ENCODE assay signal across 20 mouse cellular contexts in genomic region chr9:53399537-53399936, GRCm38 (mm10). TPM values are rescaled to one million over a fixed set of nuclear protein-coding genes. Genes with fewer than 3 reads are reported as not detected.
"Had no signal": no experiment of that assay in that cellular context is flagged by ENCODE, and none has a peak within 500 bp of the region (broad histone marks: within the 10 kb centered on the region; RNA-seq: fewer than 3 reads in every experiment).

No protein-coding gene starts in this region.

- H3K9me3 ChIP-seq: intestine, embryonic 15.5 days; liver, embryonic 13.5 days; midbrain, embryonic 13.5 days; neural tube, embryonic 13.5 days had no signal

- H3K27ac ChIP-seq: intestine, embryonic 15.5 days; liver, embryonic 13.5 days; midbrain, embryonic 13.5 days; neural tube, embryonic 13.5 days; stomach, postnatal 0 days had no signal

- H3K9ac ChIP-seq: intestine, embryonic 15.5 days; liver, embryonic 13.5 days; midbrain, embryonic 13.5 days; neural tube, embryonic 13.5 days had no signal

- H3K36me3 ChIP-seq: intestine, embryonic 15.5 days; midbrain, embryonic 13.5 days; neural tube, embryonic 13.5 days had no signal

- ATAC-seq: intestine, embryonic 15.5 days; midbrain, embryonic 13.5 days; midbrain, embryonic 16.5 days had no signal

- H3K27me3 ChIP-seq: intestine, embryonic 15.5 days; liver, embryonic 13.5 days; midbrain, embryonic 13.5 days; neural tube, embryonic 13.5 days had no signal

- DNase-seq: kidney, adult 11 months; kidney, adult 9 months; kidney, postnatal 10 days; kidney, postnatal 36 days; liver, embryonic 13.5 days; lung, adult 2 months; lung, postnatal 14 days; lung, postnatal 4 days; retina, postnatal 1 day; right cerebral cortex, postnatal 4 days; thymus, adult 2 months; thymus, postnatal 14 days; thymus, postnatal 4 days had no signal

- H3K4me2 ChIP-seq: intestine, embryonic 15.5 days; liver, embryonic 13.5 days; midbrain, embryonic 13.5 days; neural tube, embryonic 13.5 days had no signal

- H3K4me3 ChIP-seq: intestine, embryonic 15.5 days; liver, embryonic 13.5 days; midbrain, embryonic 13.5 days; myocyte; neural tube, embryonic 13.5 days had no signal

RNA-seq across cellular contexts. Expression of gene 4930550C14Rik, which starts 2.6 kb away (rescaled TPM):
- polyA plus RNA-seq: liver, adult 2 months had no signal
